Mouse (Mus musculus): ENCODE data around the gene Dop1b.

Gene Dop1b

GRCm38 (mm10) chr16:93715826-93716225 lies 4.1 kb downstream of the Dop1b start:
- 91% methylated on average over 6 of the region's 6 CpGs for WGBS

- WGBS: 26% methylated on average over 5 of the region's 5 CpGs
Measured at GRCm38 (mm10) chr16:93717299-93717703, 5.6 kb downstream of the Dop1b start.

- WGBS: 47% methylated on average over 5 of the region's 5 CpGs
Measured at GRCm38 (mm10) chr16:93721771-93722170, 10.1 kb downstream of the Dop1b start.

GRCm38 (mm10) chr16:93722476-93722875 lies 10.8 kb downstream of the Dop1b start:
- WGBS: 56% methylated on average over 2 of the region's 2 CpGs

GRCm38 (mm10) chr16:93725417-93726144 lies 13.9 kb downstream of the Dop1b start:
- WGBS: 85% methylated on average over 8 of the region's 8 CpGs

- WGBS: 91% methylated on average over 4 of the region's 4 CpGs
Measured at GRCm38 (mm10) chr16:93726186-93726585, 14.5 kb downstream of the Dop1b start.

GRCm38 (mm10) chr16:93728676-93729075 lies 17.0 kb downstream of the Dop1b start:
- 60% methylated on average over 9 of the region's 9 CpGs for WGBS

- WGBS: 43% methylated on average over 23 of the region's 23 CpGs
Measured at GRCm38 (mm10) chr16:93729801-93730721, 18.4 kb downstream of the Dop1b start.

- WGBS: 95% methylated on average over 8 of the region's 8 CpGs
Measured at GRCm38 (mm10) chr16:93731310-93731709, 19.6 kb downstream of the Dop1b start.

- WGBS: 73% methylated on average over 18 of the region's 18 CpGs
Measured at GRCm38 (mm10) chr16:93732875-93733569, 21.3 kb downstream of the Dop1b start.

GRCm38 (mm10) chr16:93739251-93739650 lies 27.5 kb downstream of the Dop1b start:
- 90% methylated on average over 11 of the region's 11 CpGs for WGBS

GRCm38 (mm10) chr16:93742903-93743302 lies 31.2 kb downstream of the Dop1b start:
- 67% methylated on average over 1 of the region's 1 CpGs for WGBS

GRCm38 (mm10) chr16:93744049-93744490 lies 32.4 kb downstream of the Dop1b start:
- WGBS: 69% methylated on average over 5 of the region's 5 CpGs

GRCm38 (mm10) chr16:93744804-93745340 lies 33.2 kb downstream of the Dop1b start:
- 89% methylated on average over 10 of the region's 10 CpGs for WGBS

GRCm38 (mm10) chr16:93746397-93746796 lies 34.7 kb downstream of the Dop1b start:
- WGBS: 94% methylated on average over 8 of the region's 8 CpGs

- WGBS: 95% methylated on average over 4 of the region's 4 CpGs
Measured at GRCm38 (mm10) chr16:93746957-93747356, 35.3 kb downstream of the Dop1b start.

GRCm38 (mm10) chr16:93747421-93747820 lies 35.7 kb downstream of the Dop1b start:
- 90% methylated on average over 6 of the region's 6 CpGs for WGBS

GRCm38 (mm10) chr16:93749147-93749910 lies 37.6 kb downstream of the Dop1b start:
- 74% methylated on average over 15 of the region's 15 CpGs for WGBS

- WGBS: 56% methylated on average over 6 of the region's 6 CpGs
Measured at GRCm38 (mm10) chr16:93750464-93750863, 38.8 kb downstream of the Dop1b start.

- 61% methylated on average over 5 of the region's 5 CpGs for WGBS
Measured at GRCm38 (mm10) chr16:93751816-93752215, 40.1 kb downstream of the Dop1b start.

- WGBS: 89% methylated on average over 5 of the region's 5 CpGs
Measured at GRCm38 (mm10) chr16:93756622-93757021, 44.9 kb downstream of the Dop1b start.
